Mouse (Mus musculus): ENCODE measurements at regions not wholly inside any gene's neighbourhood (a gene's known extent, or its start where the extent isn't known, plus 50 kb on each side); places are given as distances from the start of the nearest gene placed in this dataset.

GRCm38 (mm10) chr12:54314153-54314552 lies 110.5 kb upstream of the Egln3 start:
- no peak for DNase-seq (ENCODE audit: low read depth)

- DNase-seq (ENCODE audit: low read depth), result peak; percentile 59
Observed at GRCm38 (mm10) chr12:54313211-54313845, 109.7 kb upstream of the Egln3 start.

GRCm38 (mm10) chr12:54312522-54313210 lies 109.0 kb upstream of the Egln3 start:
- DNase-seq (ENCODE audit: low read depth), result no peak

- no peak for DNase-seq (ENCODE audit: low read depth)
Observed at GRCm38 (mm10) chr12:54311896-54312521, 108.3 kb upstream of the Egln3 start.

GRCm38 (mm10) chr12:54309874-54310273 lies 106.2 kb upstream of the Egln3 start:
- DNase-seq (ENCODE audit: low read depth), result no peak

GRCm38 (mm10) chr12:54309219-54309618 lies 105.6 kb upstream of the Egln3 start:
- DNase-seq (ENCODE audit: low read depth), result no peak

- no peak for DNase-seq (ENCODE audit: low read depth)
Observed at GRCm38 (mm10) chr12:54305135-54305630, 101.5 kb upstream of the Egln3 start.

GRCm38 (mm10) chr12:54303746-54304145 lies 100.1 kb upstream of the Egln3 start:
- no peak for DNase-seq (ENCODE audit: low read depth)

- no peak for DNase-seq (ENCODE audit: low read depth)
Observed at GRCm38 (mm10) chr12:54299506-54299905, 95.8 kb upstream of the Egln3 start.

GRCm38 (mm10) chr12:54293248-54293647 lies 89.6 kb upstream of the Egln3 start:
- peak; percentile 73 for DNase-seq (ENCODE audit: low read depth)

- DNase-seq (ENCODE audit: low read depth), result no peak
Observed at GRCm38 (mm10) chr12:54290311-54290710, 86.7 kb upstream of the Egln3 start.

GRCm38 (mm10) chr12:54288747-54289146 lies 85.1 kb upstream of the Egln3 start:
- DNase-seq (ENCODE audit: low read depth), result no peak

GRCm38 (mm10) chr12:54288041-54288502 lies 84.4 kb upstream of the Egln3 start:
- no peak for DNase-seq (ENCODE audit: low read depth)

- no peak for DNase-seq (ENCODE audit: low read depth)
Observed at GRCm38 (mm10) chr12:54286911-54287819, 83.5 kb upstream of the Egln3 start.

- DNase-seq (ENCODE audit: low read depth), result no peak
Observed at GRCm38 (mm10) chr12:54283646-54284045, 80.0 kb upstream of the Egln3 start.

GRCm38 (mm10) chr12:54283011-54283410 lies 79.4 kb upstream of the Egln3 start:
- DNase-seq (ENCODE audit: low read depth), result no peak

- DNase-seq (ENCODE audit: low read depth), result no peak
Observed at GRCm38 (mm10) chr12:54282281-54282921, 78.7 kb upstream of the Egln3 start.

- DNase-seq (ENCODE audit: low read depth), result no peak
Observed at GRCm38 (mm10) chr12:54280457-54280856, 76.8 kb upstream of the Egln3 start.

- DNase-seq (ENCODE audit: low read depth), result no peak
Observed at GRCm38 (mm10) chr12:54280001-54280400, 76.3 kb upstream of the Egln3 start.

GRCm38 (mm10) chr12:54276978-54277537 lies 73.4 kb upstream of the Egln3 start:
- no peak for DNase-seq (ENCODE audit: low read depth)

GRCm38 (mm10) chr12:54273506-54273905 lies 69.8 kb upstream of the Egln3 start:
- no peak for DNase-seq (ENCODE audit: low read depth)

All from naive thymus-derived CD4-positive, alpha-beta T cell, adult 2 months (primary cell).